Mouse (Mus musculus) embryonic facial prominence, embryonic 14.5 days (tissue): ENCODE data around the gene Kpnb1. TPM values are rescaled to one million over a fixed set of nuclear protein-coding genes. Genes with fewer than 3 reads are reported as not detected.
A peak's percentile ranks its signal among the peaks of the same experiment; 100 is the strongest.
"Not testable (repeated sequence)": the region's sequence is repeated elsewhere in the genome, so short reads cannot be mapped to it uniquely, and the experiment has no call there.

Experiments
- ATAC-seq: fragments of 200-750 bp; cut with Nextera tagmentation; 2 replicates; pipeline ENCODE4 v1.8.0; 2017; ENCODE audit warnings: low read depth, moderate number of reproducible peaks, moderate TSS enrichment
- DNase-seq: peaks from one replicate; pipeline ENCODE4 v3.0.0-alpha.2; 2015; ENCODE audit warnings: low spot score
- H3K27ac ChIP-seq: fragments of 300-500 bp; sonication (generic); replicated peaks from 2 replicates; pipeline ENCODE4 v1.5.1; 2014; ENCODE audit warnings: low read depth, mild to moderate bottlenecking, low read length, moderate library complexity
- H3K27me3 ChIP-seq: fragments of 300-500 bp; sonication (generic); replicated peaks from 2 replicates; pipeline ENCODE4 v1.6.1; 2014; ENCODE audit warnings: low read length; ENCODE audit not compliant: control insufficient read depth, insufficient read depth
- H3K36me3 ChIP-seq: fragments of 300-500 bp; sonication (generic); 2 replicates; pipeline ENCODE4 v1.6.1; 2014; ENCODE audit warnings: low read length, mixed read lengths; ENCODE audit not compliant: control insufficient read depth, insufficient read depth
- H3K4me1 ChIP-seq: fragments of 300-500 bp; sonication (generic); 2 replicates; pipeline ENCODE4 v1.6.1; 2014; ENCODE audit warnings: antibody characterized with exemption, low read length; ENCODE audit not compliant: control insufficient read depth, insufficient read depth
- H3K4me2 ChIP-seq: fragments of 300-500 bp; sonication (generic); 2 replicates; pipeline ENCODE4 v1.6.1; 2014; ENCODE audit warnings: low read depth, mild to moderate bottlenecking, low read length, moderate library complexity, mixed read lengths
- H3K4me3 ChIP-seq: fragments of 300-500 bp; sonication (generic); 2 replicates; pipeline ENCODE4 v1.5.1; 2014; ENCODE audit warnings: low read depth, mild to moderate bottlenecking, low read length
- H3K9ac ChIP-seq: fragments of 300-500 bp; sonication (generic); 2 replicates; pipeline ENCODE4 v1.6.1; 2014; ENCODE audit warnings: low read depth, mild to moderate bottlenecking, low read length, moderate library complexity, mixed read lengths
- H3K9me3 ChIP-seq: fragments of 300-500 bp; sonication (generic); 2 replicates; pipeline ENCODE4 v1.6.1; 2016; ENCODE audit warnings: low read length; ENCODE audit not compliant: control insufficient read depth
- WGBS: fragments of 180-500 bp; shearing (Covaris S2); extraction: QIAGEN DNeasy Blood & Tissue Kit; methylation state at CpG from one replicate; pipeline ENCODE4 v1.1.7; 2014; 5-methylcytosine and 5-hydroxymethylcytosine counted together
- polyA plus RNA-seq: library from polyadenylated mRNA; unstranded; fragments of >200 nt; fragmentation: Nextera tagmentation; extraction: Ambion mirVana; gene quantifications from 2 replicates; pipeline ENCODE4 v1.2.1, GENCODE M21; 2014

Gene Kpnb1
- polyA plus RNA-seq, 1 experiment from 2014 or later, result 59.8 TPM

- not testable (repeated sequence) for H3K4me3 ChIP-seq, H3K9ac ChIP-seq, H3K27me3 ChIP-seq, ATAC-seq, DNase-seq, H3K9me3 ChIP-seq
- WGBS, result 95% methylated on average over 6 of the region's 6 CpGs
- Histone ChIP-seq H3K36me3 (peaks cover 17% of the 10 kb centered on the region), H3K4me2 (peak overlapping the region; percentile 88), H3K27ac (0 out of 2 replicates have a peak overlapping the region, but pooled peaks have one; percentile 30), H3K4me1 (peaks cover 13% of the 10 kb centered on the region)
These were observed 2.0 kb upstream of the Kpnb1 start for GRCm38 (mm10) chr11:97189645-97190044.

- Histone ChIP-seq H3K4me3 (peak overlapping the region; percentile 87), H3K27ac (peak overlapping the region; percentile 90; the same call in 1 of the 2 replicates), H3K36me3 (peaks cover 21% of the 10 kb centered on the region), H3K9me3 (no peaks in the 10 kb centered on the region), H3K9ac (peak overlapping the region; percentile 81; the same call in 1 of the 2 replicates), H3K4me1 (peaks cover 13% of the 10 kb centered on the region), H3K4me2 (peak overlapping the region; percentile 88), H3K27me3 (no peaks in the 10 kb centered on the region)
- ATAC-seq (no peak), DNase-seq (no peak)
- whole genome bisulfite sequencing, result 32% methylated on average over 3 of the region's 3 CpGs
These were observed 1.6 kb upstream of the Kpnb1 start for GRCm38 (mm10) chr11:97189231-97189630.

- peak overlapping the region; percentile 87 for H3K4me3 ChIP-seq
These were observed 918 bp upstream of the Kpnb1 start for GRCm38 (mm10) chr11:97188643-97188955.

GRCm38 (mm10) chr11:97186947-97187763, 526 bp downstream of the Kpnb1 start:
- DNase-seq (peak; percentile 98), ATAC-seq (peak; percentile 70)
- H3K27me3 ChIP-seq, result no peaks in the 10 kb centered on the region
- no peaks in the 10 kb centered on the region for H3K9me3 ChIP-seq
- peak overlapping the region; percentile 97 for H3K27ac ChIP-seq
- H3K9ac ChIP-seq, result peak overlapping the region; percentile 85
- WGBS, result 0% methylated on average over 22 of the region's 74 CpGs
- peak overlapping the region; percentile 87 for H3K4me3 ChIP-seq
- peak overlapping the region; percentile 79 for H3K4me2 ChIP-seq
- H3K36me3 ChIP-seq, result peaks cover 42% of the 10 kb centered on the region
- H3K4me1 ChIP-seq, result peaks cover 13% of the 10 kb centered on the region

More at GRCm38 (mm10) chr11:97188643-97188955, 918 bp upstream of the Kpnb1 start:
- H3K27ac ChIP-seq, result peak overlapping the region; percentile 90
- no peaks in the 10 kb centered on the region for H3K9me3 ChIP-seq
- peak overlapping the region; percentile 88 for H3K4me2 ChIP-seq
- peaks cover 27% of the 10 kb centered on the region for H3K36me3 ChIP-seq
- no peak for ATAC-seq
- WGBS, result under 1% methylated on average over 15 of the region's 15 CpGs
- no peaks in the 10 kb centered on the region for H3K27me3 ChIP-seq
- DNase-seq, result no peak
- peak overlapping the region; percentile 81 for H3K9ac ChIP-seq
- H3K4me1 ChIP-seq, result peaks cover 13% of the 10 kb centered on the region

GRCm38 (mm10) chr11:97185704-97186614, 1.7 kb downstream of the Kpnb1 start:
- 58% methylated on average over 5 of the region's 5 CpGs for WGBS
- Histone ChIP-seq H3K27me3 (no peaks in the 10 kb centered on the region), H3K4me1 (peaks cover 13% of the 10 kb centered on the region), H3K9ac (peak overlapping the region; percentile 85), H3K36me3 (peaks cover 54% of the 10 kb centered on the region), H3K4me3 (peak overlapping the region; percentile 87), H3K9me3 (no peaks in the 10 kb centered on the region), H3K27ac (0 out of 2 replicates have a peak overlapping the region, but pooled peaks have one; percentile 40), H3K4me2 (peak overlapping the region; percentile 79)
- no peak for ATAC-seq
- DNase-seq, result no peak

- ATAC-seq (no peak), DNase-seq (no peak)
- H3K4me1 ChIP-seq, result peaks cover 13% of the 10 kb centered on the region
- 72% methylated on average over 5 of the region's 5 CpGs for WGBS
- no peaks in the 10 kb centered on the region for H3K9me3 ChIP-seq
- H3K4me2 ChIP-seq, result no peak overlapping the region
- peaks cover 65% of the 10 kb centered on the region for H3K36me3 ChIP-seq
- H3K27me3 ChIP-seq, result no peaks in the 10 kb centered on the region
- H3K27ac ChIP-seq, result no peak overlapping the region
- H3K9ac ChIP-seq, result no peak overlapping the region
- H3K4me3 ChIP-seq, result no peak overlapping the region
These were observed 2.8 kb downstream of the Kpnb1 start for GRCm38 (mm10) chr11:97184875-97185274.

- 89% methylated on average over 3 of the region's 3 CpGs for WGBS
- peaks cover 89% of the 10 kb centered on the region for H3K36me3 ChIP-seq
- H3K4me1 ChIP-seq, result peaks cover 13% of the 10 kb centered on the region
- no peak overlapping the region for H3K27ac ChIP-seq
- H3K4me2 ChIP-seq, result no peak overlapping the region
- no peaks in the 10 kb centered on the region for H3K9me3 ChIP-seq
- DNase-seq, result no peak
- no peak overlapping the region for H3K4me3 ChIP-seq
- no peaks in the 10 kb centered on the region for H3K27me3 ChIP-seq
- ATAC-seq, result no peak
- no peak overlapping the region for H3K9ac ChIP-seq
These were observed 5.2 kb downstream of the Kpnb1 start for GRCm38 (mm10) chr11:97182446-97182845.

GRCm38 (mm10) chr11:97181061-97181460, 6.6 kb downstream of the Kpnb1 start:
- Histone ChIP-seq H3K36me3 (peaks cover 100% of the 10 kb centered on the region), H3K9me3 (no peaks in the 10 kb centered on the region), H3K4me3 (no peak overlapping the region), H3K27me3 (no peaks in the 10 kb centered on the region), H3K4me2 (no peak overlapping the region), H3K4me1 (peaks cover 11% of the 10 kb centered on the region), H3K9ac (no peak overlapping the region), H3K27ac (no peak overlapping the region)
- no peak for DNase-seq
- no peak for ATAC-seq
- WGBS, result 78% methylated on average over 5 of the region's 5 CpGs
